Mouse (Mus musculus): Measurements from ENCODE around the gene Rack1.

GRCm38 (mm10) chr11:48796290-48796689, 3.8 kb upstream of the Rack1 start:
- no peak for TF ChIP-seq EP300 (IDR thresholded peaks at IDR 0.05; ENCODE audit: low read depth)
- no peak for TF ChIP-seq CTCF (IDR thresholded peaks at IDR 0.05; ENCODE audit: low read depth)

All from heart, postnatal 0 days (tissue).